Mouse (Mus musculus): ENCODE measurements around the gene Brpf3.
"Not testable (repeated sequence)": the region's sequence is repeated elsewhere in the genome, so short reads cannot be mapped to it uniquely, and the experiment has no call there.

Gene Brpf3

DNA sequence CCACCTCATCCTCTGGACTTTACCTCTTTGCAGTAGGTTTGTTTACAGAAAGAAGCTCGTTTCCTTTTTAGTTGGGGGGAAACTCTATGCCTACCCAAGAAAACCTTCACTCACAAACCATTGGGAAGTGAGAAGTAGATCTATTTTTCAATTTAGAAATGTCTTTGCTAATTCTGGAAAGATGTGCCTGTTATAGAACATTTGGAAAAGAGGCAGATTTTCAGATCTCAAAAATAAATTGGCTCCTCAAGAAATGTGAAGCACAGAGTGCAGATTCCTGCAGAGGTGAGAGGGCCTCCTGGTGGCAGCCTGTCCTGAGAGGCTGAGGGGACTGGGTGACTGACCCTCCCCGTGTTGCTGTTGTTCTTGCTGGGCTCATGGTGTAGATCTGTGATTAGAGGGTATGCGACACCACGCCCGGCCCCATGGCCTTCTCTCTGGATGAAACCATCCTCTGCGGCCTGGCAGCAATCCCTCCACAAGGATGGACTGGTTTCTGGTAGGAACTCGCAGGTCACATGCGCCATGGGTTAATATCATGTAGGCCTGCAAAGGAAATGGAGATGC, 26.9 kb downstream of the Brpf3 start:
- DNase-seq (ENCODE audit: low spot score) = no peak

DNA sequence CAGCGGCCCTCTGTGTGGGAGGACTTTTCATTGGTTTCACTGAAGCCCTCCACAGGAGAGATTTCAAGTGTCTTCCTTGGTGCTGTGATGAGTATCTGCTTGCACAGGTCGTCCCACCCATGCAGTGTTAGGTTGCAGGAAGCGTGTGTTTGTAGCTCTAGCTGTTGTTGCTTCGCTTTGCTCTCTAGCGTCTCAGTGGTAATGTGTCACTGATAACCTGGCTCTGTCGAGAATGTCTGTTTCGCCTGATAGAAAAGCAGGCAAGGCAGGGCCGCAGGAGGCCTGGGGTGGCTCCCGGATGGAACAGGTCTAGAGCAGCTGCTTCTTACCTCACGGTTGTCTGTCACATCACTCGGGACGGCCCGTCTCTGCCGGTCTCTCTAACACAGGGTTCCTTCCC, 28.2 kb downstream of the Brpf3 start:
- DNase-seq (ENCODE audit: low spot score) = no peak

DNA sequence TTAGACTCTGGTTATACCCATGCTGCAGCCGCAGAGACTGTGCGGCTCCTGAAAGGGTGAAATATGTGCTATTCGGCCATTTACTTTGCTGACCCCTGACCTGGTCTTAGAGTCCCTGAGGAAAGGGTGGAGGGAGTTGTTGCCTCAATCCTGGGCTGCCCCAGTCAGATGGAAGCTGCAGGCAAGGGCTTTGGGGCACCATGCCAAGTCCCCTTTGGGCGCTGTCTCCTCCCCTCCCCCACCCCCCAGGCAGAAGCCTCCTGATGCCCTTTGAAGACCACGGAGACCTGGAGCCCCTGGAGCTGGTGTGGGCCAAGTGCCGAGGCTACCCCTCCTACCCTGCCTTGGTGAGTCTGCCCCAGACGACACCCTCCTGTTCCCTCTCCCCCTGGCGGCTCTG, 30.2 kb downstream of the Brpf3 start:
- no peak for DNase-seq (ENCODE audit: low spot score)

DNA sequence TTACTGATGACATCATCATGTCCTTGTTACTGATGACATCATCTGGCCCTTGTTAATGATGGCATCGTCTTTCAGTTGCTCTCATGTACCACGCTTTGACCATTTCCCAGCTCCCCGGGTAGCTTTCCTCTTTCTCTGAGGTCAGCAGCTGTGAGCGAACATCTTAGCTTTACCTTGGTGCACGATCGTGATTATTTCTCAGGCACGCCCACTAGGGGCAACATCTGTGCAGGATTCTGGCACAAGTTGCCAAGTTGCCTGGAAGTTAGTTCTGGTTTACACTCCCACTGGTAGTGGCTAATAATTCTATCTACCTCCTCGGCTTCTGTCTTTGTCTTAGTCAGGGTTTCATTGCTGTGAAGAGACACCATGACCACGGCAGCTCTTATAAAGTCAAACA, 31.1 kb downstream of the Brpf3 start:
- DNase-seq (ENCODE audit: low spot score) = no peak

DNA sequence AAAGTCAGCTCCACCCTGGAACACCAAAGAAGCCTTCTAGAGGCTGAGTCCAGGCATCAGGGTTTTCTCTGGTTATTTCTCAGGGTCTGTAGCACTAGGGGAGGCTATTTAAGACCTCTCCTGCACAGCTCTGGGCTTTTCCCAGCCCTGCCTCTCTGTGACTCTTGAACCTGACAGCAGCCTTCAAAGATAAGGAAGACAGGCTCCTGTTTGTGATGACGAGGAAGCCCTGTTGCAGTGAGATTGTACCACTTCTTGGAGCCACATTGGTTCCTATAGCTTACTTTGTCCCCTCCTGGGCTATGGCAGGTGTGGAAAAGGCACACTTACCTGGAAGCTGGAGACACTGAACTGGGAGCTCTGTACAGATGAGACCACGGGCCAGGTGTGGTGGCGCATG, 32.0 kb downstream of the Brpf3 start:
- no peak for DNase-seq (ENCODE audit: low spot score)

DNA sequence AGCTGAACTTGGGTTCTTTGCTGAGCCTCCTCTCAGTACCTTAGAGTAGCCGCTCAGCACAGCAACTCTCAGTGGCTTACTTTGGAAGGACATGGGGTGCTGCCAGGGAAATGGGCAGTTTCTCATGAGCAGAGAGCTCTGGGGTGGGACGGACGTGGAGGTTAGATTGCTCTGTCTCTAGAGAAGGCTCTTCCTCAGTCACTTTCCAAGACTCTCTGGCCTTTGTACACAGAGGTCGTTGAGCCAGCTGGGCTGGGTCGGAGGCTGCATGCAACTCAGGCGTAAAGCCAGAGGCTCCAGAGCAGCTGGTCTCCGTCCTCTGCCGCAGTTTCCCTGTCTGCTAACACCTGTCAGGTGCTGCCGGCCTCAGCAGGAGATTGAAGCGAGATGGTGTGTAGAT, 33.8 kb downstream of the Brpf3 start:
- DNase-seq (ENCODE audit: low spot score) = peak; percentile 45

DNA sequence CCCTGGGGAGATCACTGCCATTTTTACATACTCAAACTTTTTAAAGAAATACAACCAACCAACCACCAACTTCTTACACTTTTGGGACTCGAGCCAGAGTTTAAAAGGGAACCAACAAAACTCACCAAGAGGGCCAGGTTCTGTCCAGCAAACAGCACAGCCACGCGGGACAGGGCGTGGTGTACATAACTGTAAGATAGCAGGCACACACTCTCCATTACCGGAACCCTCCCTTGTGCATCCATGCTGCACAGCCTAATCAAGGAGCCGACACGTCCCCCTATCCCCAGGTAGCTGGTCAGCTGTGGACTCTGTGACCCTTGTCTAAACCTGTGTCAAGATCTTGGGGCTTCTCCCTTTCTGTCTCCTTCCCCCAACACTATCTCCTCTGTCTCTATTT, 37.0 kb downstream of the Brpf3 start:
- no peak for DNase-seq (ENCODE audit: low spot score)

DNA sequence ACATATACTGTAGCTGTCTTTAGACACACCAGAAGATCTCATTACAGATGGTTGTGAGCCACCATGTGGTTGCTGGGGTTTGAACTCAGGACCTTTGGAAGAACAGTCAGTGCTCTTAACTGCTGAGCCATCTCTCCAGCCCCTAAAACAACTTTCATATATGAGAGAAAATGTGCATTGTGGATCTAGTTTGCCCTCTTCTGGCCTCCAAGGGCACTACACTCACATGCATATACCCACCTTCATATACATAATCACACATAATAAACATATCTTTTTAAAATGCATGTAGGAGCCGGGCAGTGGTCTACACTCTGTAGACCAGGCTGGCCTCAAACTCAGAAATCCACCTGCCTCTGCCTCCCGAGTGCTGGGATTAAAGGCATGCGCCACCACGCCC, 41.1 kb downstream of the Brpf3 start:
- not testable (repeated sequence) for DNase-seq (ENCODE audit: low spot score)

DNA sequence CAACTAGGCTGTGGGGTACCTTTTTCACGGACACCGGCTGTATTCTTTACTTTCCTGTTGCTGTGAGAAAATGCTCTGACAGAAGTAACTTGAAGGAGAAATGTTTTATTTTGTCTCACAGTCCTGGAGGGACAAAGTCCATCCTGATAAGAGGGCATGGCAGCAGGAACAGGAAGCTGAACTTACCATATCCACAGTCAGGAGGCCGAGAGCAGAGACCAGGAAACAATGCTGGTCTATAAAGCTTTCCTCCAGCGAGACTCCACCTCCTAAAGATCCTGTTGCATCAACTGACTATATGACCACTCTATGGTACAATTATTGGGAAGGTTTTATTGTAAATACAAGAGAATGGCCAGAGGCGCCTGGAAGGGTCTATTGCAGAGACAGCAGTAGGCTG, 42.8 kb downstream of the Brpf3 start:
- DNase-seq (ENCODE audit: low spot score) = no peak

DNA sequence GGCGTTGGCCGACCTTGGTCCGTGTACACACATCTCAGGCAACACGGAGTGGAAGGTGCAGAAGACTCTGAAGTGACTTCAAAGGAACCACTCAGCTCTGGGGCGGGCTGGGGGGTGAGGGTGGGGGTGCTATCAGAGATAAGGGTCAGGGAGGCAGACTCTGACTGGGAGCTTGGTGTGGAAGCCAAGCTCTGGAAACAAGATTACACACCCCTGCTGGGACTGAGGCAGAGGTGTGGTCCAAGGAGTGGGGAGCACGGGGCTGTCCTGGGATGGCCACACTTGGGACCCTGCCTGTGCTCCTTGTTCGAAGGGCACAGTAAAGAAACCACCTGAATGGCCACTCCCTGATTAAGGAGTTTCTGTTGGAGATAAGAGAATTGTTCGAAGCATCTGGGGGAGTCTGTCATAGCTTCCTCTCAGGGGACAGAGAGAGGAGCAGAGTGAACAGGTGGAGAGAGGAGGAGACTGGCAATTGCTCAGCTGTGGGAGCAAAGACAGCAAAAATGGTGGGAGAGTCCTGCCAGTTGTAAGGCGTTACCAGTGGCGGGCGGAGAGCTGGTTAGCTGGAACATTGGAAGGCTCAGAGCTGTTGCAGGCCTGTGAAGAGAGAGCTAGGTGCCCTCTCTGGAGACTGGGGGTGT, 46.2 kb downstream of the Brpf3 start:
- DNase-seq (ENCODE audit: low spot score) = no peak

DNA sequence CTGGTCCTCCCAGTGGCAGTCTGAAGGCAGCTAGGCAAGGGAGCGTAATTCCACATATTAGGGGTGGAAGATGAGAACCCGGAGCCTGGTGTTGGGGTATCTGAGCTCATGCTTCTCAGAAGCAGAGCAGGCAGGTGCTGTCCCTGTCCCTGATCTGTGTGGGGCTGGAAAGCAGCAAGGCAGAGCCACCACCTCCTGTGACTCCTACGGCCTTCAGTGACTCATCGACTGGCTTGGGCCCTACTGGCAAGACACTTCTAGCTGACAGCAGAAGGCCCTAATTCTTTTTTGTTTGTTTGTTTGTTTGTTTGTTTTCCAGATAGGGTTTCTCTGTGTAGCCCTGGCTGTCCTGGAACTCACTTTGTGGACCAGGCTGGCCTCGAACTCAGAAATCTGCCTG, 49.6 kb downstream of the Brpf3 start:
- DNase-seq (ENCODE audit: low spot score) = no peak

DNA sequence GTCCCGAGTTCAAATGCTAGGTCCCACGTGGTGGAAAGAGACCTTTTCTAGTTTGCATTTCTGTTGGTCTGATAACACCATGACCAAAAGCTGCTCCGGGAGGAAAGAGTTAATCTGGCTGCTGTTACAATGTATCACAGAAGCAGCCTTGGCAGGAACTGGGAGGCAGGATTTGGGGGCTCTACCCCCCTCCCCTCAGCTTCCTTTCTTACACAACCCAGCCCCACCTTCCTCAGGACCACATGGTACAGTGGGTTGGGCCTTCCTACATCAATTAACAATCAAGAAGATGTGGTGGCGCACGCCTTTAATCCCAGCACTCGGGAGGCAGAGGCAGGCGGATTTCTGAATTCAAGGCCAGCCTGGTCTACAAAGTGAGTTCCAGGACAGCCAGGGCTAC, 53.5 kb downstream of the Brpf3 start:
- peak; percentile 38 for DNase-seq (ENCODE audit: low spot score)

DNA sequence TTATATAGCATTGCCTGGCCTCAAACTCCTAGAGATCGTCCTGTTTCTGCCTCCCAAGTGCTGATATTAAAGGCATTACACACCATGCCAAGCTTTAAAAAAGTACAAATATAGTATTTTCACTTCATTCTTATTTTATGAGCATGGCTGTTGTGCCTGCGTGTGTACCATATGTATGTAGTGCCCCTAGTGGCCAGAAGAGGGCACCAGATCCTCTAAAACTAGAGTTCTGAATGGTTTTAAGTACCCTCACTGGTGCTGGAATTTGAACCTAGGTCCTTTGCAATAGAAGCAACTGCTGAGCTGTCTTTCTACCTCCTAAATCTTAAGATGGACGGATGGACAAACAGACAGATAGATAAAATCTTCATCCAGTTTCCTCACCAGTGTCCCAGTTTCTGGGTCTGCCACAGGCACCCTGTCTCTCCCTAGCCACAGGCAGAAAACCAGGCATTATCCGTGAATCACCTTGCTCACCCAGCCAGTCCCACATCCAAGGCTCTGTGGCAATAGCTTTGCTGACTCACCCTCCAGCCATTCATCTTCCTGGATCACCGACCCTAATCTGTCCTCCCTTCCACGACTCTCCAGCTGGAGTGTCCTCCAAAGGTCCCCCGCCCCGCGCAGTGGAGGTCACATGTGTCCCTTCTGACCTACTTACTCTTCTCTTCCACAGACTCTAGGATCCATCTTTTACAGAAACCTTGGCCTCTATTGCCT, 54.4 kb downstream of the Brpf3 start:
- DNase-seq (ENCODE audit: low spot score) = no peak

DNA sequence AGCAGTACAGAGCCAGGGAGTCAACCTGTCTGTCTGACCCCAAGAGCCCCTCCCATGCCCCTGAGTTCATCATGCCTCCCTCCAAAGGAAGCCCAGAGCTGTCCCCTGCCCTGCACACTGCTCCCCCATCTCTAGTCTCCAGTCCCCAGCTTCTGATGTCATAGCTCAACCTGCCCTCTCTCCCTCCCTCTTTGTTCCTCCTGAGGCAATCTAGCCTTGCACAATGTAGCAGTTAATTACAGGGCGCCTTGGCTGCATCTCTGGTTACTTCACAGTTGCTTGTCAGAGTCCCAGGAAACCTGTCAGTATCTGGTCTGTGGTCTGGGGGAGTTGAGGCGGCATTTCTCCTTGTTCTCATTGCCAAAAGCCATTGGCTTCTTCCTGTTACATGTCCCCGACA, 55.1 kb downstream of the Brpf3 start:
- DNase-seq (ENCODE audit: low spot score) = peak; percentile 57

DNA sequence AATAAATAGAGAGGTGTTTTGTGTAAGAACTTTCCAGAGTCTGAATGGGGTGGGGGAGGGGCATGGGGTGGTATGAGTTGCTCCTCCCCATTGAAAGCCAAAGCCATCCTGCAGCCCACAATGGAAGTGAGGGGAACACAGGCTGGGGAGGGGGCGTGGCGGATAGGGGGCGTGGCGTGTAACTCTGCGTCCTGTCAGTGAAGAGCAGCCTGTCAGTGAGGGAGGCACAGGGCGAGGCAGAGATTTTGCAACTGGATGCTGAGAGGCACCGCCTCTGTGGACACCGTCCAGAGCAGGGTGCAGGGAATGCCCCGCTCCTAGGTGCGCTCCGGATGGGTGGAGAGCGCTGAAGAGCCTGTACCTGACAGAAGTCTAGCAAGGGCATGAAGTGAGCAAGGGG, 57.3 kb downstream of the Brpf3 start, which contains the start of gene Pnpla1:
Gene Pnpla1, plus strand, starts transcription at position 207 of the 400 bp plus-strand sequence.
- DNase-seq (ENCODE audit: low spot score) = no peak

DNA sequence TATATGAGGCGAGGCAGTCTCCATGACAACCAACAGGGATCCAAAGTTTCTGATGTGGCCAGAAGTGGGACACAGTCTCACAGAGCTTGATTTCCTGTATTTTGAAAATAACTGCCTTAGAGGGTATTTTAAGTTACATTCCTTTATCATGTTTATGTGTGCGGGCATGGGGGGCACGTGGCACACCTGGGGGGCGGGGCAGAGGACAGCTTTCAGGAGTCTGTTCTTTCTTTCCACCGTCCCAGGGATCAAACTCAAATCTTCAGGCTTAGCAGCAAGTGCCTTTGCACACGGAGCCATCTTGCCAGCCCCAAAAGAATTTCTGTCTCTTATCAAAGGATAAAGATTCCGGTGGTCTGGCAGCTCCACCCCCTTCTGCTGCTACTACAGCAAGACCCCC, 63.0 kb downstream of the Brpf3 start:
- no peak for DNase-seq (ENCODE audit: low spot score)

DNA sequence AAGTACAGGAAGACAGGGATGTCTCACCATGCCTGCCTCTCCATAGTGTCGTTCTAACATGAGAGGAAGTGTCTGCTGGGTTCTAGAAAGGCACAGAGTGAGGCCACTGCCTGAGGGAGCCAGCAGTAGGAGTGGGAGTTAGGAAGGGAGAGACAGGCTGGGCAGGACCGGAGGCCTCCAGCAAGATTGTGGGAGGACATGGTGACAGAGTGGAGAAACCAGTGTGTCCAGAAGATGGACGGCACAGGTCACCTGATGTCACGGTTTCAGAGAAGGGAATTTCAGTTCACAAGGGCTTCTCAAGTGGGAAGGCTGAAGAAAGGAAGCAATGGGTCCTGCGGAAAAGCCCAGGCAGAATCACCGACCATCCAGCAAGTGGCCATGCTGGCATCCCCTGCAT, 63.6 kb downstream of the Brpf3 start:
- no peak for DNase-seq (ENCODE audit: low spot score)

DNA sequence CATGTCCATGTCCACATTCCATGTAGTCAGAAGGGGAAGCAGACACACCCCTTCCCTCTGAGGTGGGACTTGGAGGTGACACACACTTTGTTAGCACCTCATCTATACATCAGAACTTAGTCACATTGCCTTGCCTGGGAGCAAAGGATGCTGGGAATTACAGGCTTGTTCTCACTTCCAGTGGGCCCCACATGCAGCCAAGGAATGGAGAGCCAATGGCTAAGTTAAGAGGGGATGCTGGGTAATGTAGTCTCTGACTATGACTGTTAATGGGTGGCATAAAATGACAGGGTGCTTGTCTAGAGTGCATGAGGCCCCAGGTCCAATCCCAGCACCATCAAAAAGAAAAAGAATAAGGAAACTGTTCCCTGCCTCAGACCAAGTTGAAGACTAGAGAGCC, 66.0 kb downstream of the Brpf3 start:
- DNase-seq (ENCODE audit: low spot score) = no peak

DNA sequence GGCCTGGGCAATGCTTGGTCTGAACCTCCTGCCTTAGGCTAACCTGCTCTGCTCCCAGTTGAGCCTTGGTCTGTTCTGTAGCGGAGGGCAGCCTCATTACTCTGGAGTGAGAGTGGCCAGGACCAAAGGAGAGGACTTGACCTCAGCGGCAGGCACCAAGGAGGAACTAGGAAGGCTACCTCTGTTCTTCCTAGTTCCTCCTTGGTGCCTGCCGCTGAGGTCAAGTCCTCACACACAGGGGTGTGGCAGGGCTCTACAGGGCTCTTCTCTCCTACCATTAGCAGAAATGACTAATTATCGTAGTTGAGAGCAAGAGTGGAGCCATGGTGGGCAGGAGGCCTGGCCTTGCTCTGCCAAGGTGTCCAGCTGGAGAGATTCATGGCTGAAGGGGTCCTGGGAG, 66.5 kb downstream of the Brpf3 start:
- no peak for DNase-seq (ENCODE audit: low spot score)

DNA sequence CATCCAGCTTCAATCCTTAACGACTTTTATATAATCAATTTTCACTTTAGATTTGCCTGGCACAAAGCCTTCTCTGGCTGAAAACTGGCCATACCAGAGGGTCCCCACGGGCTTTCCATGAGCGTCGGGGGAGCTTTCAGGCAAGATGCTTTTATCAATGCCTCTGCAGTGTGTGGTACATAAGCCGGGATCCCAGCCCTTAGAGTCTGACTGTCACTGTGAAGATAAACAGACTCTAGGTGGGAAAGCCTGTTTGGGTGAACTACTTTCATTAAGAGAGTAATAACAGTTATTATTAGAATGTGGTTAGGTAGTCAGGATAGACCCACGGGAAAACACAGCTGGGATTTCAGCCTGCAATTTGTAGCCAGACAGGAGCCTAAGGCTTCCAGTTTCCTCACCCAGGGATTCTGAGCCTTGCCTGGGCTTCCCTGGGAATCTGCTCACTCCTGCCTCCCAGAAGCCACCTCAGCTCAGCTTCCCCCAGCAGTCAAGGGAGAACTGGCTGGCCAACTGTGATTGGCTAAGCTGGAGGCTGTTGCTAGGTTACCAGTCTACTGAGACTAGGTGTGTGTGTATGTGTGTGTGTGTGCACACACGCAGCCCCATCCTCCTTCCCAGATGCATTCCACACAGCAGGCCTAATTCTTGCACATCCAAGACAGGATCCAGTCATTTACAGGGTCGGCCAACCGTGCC, 68.7 kb downstream of the Brpf3 start:
- DNase-seq (ENCODE audit: low spot score) = no peak

DNA sequence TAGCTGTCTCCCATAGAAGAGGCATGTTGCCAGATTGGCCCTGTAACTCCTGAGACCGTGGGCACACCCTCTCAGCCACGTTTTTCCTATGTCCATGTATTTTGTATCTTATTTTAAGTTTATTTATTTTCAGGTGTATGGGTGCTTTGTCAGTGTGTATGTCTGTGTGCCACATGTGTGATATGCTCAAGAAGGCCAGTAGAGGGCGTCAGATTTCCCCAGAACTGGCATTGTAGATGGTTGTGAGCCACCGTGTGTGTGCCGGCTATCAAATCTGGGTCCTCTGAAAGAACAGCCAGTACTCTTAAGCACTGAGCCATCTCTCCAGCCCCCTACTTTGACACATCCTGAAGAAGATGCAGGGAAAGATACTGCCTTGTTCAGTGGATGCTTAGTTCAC, 69.5 kb downstream of the Brpf3 start:
- DNase-seq (ENCODE audit: low spot score) = no peak

DNA sequence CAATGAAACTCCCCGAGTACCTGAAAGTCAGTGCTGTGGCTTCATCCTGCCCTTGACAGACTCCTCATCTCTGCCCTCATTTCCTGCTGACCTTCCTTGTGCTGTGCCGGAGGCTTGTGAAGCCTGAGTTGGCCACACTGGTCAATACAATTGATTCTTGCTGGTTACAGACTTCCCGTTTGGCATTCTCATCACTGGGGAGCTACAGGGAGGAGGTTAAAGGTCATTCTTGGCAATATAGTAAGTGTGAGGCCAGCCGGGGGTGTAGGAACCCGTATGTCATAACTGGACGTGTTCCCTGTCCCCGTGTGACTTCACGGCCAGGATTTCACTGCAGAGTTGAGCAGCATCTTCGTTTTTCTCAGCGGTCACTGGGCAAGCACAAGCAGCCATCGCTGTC, 70.9 kb downstream of the Brpf3 start:
- DNase-seq (ENCODE audit: low spot score) = no peak

DNA sequence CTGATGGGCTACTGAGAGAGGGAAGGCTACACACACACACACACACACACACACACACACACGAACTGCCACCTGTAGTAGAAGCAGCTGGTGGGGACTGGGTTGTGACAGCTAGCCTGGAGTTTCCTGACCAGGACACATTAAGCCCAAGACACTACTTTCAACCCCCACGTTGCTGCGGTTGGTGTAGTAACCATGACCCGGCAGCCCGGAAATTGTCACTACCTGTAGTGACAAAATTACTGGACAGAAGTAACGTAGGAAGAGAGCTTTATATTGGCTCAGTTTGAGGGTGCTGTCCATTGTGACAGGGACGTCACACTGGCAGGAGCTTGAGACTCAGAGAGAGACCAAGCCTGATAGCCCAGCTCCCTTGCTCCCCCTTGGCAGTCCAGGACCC, 71.4 kb downstream of the Brpf3 start:
- DNase-seq (ENCODE audit: low spot score) = no peak

Measured in testis, postnatal 14 days (tissue).